Mouse (Mus musculus): ENCODE measurements around the gene Evi5l. TPM values are rescaled to one million over a fixed set of nuclear protein-coding genes. Genes with fewer than 3 reads are reported as not detected.

The Evi5l gene
- total RNA-seq, 2 experiments from 2014 or later = 93.2 to 102 TPM

Other genes starting within 250 kb of the Evi5l start
- 1 to 10 TPM in 1 of 2 experiments, under 1 TPM in 1; 0.58 to 1.4 TPM for gene Cd209b, start 239.7 kb upstream of the Evi5l start, total RNA-seq (2021)
- gene Cd209c, start 211.8 kb upstream of the Evi5l start, total RNA-seq (2021) = under 1 TPM in 1 of 2 experiments, not detected in 1; 0.57 TPM
- gene Cd209f, start 60.7 kb upstream of the Evi5l start, total RNA-seq (2021) = under 1 TPM; 0.37 to 0.43 TPM
- under 1 TPM in 1 of 2 experiments, not detected in 1; 0.22 TPM for gene Cd209g, start 32.5 kb upstream of the Evi5l start, total RNA-seq (2021)
- gene Prr36, start 50.9 kb downstream of the Evi5l start, total RNA-seq (2021) = 10 to 100 TPM; 38.4 to 41.3 TPM
- not detected for gene Lrrc8e, start 60.3 kb downstream of the Evi5l start, total RNA-seq (2021)
- 100 to 1,000 TPM; 109 to 116 TPM for gene Map2k7, start 72.2 kb downstream of the Evi5l start, total RNA-seq (2021)
- gene Gm49320, start 72.3 kb downstream of the Evi5l start, total RNA-seq (2021) = under 1 TPM; 0.46 to 0.62 TPM
- 10 to 100 TPM in 1 of 2 experiments, 1 to 10 TPM in 1; 8.9 to 12.2 TPM for gene Tgfbr3l, start 81.6 kb downstream of the Evi5l start, total RNA-seq (2021)
- 10 to 100 TPM; 28.9 to 31.1 TPM for gene Snapc2, start 86.5 kb downstream of the Evi5l start, total RNA-seq (2021)
- 100 to 1,000 TPM; 524 to 546 TPM for gene Ctxn1, start 92.7 kb downstream of the Evi5l start, total RNA-seq (2021)
- 10 to 100 TPM; 59.1 to 61.4 TPM for gene Timm44, start 109.3 kb downstream of the Evi5l start, total RNA-seq (2021)
- 10 to 100 TPM; 17.2 to 20.1 TPM for gene Ccl25, start 158.6 kb downstream of the Evi5l start, total RNA-seq (2021)
- 10 to 100 TPM; 78.8 to 80.6 TPM for gene Elavl1, start 158.8 kb downstream of the Evi5l start, total RNA-seq (2021)

Measured in layer of hippocampus, adult 18-20 months (tissue).